Mouse (Mus musculus) adrenal gland, adult (tissue): ENCODE measurements around the gene Opn1sw.
"Not testable (repeated sequence)": the region's sequence is repeated elsewhere in the genome, so short reads cannot be mapped to it uniquely, and the experiment has no call there.

Experiments used
- DNase-seq, 2 experiments: peaks; one replicate each; pipeline ENCODE4 v3.0.0; 2022 to 2023; ENCODE audit warnings: low spot score in 1 of 2; ENCODE audit not compliant: inconsistent age in 2 of 2

Opn1sw gene

DNA sequence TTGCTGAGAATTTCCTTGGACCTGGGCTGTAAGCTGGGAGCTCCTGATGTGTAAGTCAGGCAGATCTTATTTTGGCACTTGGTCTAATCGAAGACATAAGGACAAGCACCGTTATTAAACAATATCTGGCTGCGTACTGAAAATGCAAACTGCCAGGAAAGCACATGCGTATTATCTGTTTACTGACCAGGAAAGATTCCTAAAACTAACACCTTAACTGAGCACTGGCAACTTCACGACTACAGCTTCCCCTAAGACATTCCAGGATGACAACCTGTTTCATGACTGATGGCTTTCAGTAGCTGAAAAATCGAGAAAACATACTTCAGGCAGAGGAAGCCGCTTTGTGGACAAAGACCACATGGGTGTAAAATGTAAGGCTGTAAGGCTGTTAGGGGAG, 41.1 kb downstream of the Opn1sw start:
- no peak for DNase-seq

DNA sequence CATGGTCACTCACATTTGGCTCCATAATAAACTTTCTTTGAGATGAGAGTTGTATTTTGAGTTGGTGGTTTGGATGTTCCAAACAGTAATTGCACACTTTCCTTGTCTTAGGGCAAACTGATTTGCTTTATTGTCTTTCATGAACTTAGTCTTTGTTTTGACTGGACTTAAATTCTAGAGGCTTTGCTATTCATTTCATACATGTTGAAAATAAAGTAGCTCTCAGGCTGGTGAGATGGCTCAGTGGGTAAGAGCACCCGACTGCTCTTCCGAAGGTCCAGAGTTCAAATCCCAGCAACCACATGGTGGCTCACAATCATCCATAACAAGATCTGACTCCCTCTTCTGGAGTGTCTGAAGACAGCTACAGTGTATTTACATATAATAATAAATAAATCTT, 41.8 kb downstream of the Opn1sw start:
- DNase-seq = not testable (repeated sequence)

DNA sequence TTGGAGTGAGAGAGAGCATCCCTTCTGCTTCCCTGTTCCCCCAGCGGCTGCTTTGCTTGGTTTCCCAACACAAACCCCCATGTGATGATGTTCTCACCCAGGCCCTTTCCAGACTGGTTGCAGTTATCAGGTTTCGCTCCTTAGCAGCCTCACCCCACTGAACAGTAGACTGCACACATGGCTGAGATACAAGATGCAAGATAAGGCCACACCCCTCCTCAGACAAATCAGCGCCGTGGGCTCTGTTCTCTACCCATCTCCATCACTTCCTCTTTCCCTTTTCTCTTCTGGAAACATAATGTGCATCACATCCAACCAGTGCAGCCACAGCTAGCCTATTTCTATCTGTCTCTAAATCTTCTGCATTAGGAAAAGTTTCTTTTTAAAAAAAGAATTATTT, 58.8 kb downstream of the Opn1sw start:
- DNase-seq = no peak

DNA sequence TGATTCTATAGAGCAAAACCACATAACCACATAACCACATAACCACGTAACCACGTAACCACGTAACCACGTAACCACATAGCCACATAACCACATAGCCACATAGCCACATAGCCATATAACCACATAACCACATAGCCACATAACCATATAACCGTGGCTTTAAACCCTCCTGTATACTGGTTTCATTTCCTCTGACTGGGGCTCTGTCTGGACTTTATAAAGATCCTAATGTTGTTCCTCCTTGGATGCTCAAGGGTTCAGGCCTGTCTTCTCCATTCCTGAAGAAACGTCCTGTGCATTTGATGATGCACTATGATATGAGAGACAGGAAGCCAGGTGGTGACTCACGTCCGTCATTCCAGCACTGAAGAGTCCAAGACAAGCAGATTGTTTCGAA, 61.3 kb downstream of the Opn1sw start:
- no peak for DNase-seq
